Mouse (Mus musculus): Measurements from ENCODE around the gene Setd7. TPM values are rescaled to one million over a fixed set of nuclear protein-coding genes. Genes with fewer than 3 reads are reported as not detected.
"Not testable (repeated sequence)": the region's sequence is repeated elsewhere in the genome, so short reads cannot be mapped to it uniquely, and the experiment has no call there.

Setd7 gene
- polyA plus RNA-seq, 1 experiment from 2014 or later, result 8.2 TPM

- Histone ChIP-seq H3K36me3 (ENCODE audit: control insufficient read depth, insufficient read depth, low read length) (no peaks in the 10 kb centered on the region), H3K27me3 (ENCODE audit: control insufficient read depth, insufficient read depth, low read length) (no peaks in the 10 kb centered on the region), H3K4me2 (replicated peaks; ENCODE audit: low read depth, low read length) (0 out of 2 replicates have a peak overlapping the region, but pooled peaks have one; percentile 15), H3K9ac (ENCODE audit: low read depth, low read length) (no peak overlapping the region), H3K4me3 (ENCODE audit: low read depth, low read length) (no peak overlapping the region), H3K27ac (ENCODE audit: low read depth, low read length) (no peak overlapping the region), H3K9me3 (ENCODE audit: control insufficient read depth, low read length) (no peaks in the 10 kb centered on the region), H3K4me1 (replicated peaks; ENCODE audit: control insufficient read depth, insufficient read depth, low read length) (no peaks in the 10 kb centered on the region)
- 28% methylated on average over 15 of the region's 15 CpGs for WGBS
- peak; percentile 63 for DNase-seq (ENCODE audit: low spot score)
- ATAC-seq (ENCODE audit: low FRiP score), result peak; percentile 80
These were observed 29.7 kb upstream of the Setd7 start for GRCm38 (mm10) chr3:51590207-51590892.

- 50% methylated on average over 7 of the region's 7 CpGs for whole genome bisulfite sequencing
- no peak for DNase-seq (ENCODE audit: low spot score)
These were observed 27.1 kb upstream of the Setd7 start for GRCm38 (mm10) chr3:51587697-51588262.

GRCm38 (mm10) chr3:51583574-51584391 is 23.1 kb upstream of the Setd7 start:
- H3K36me3 ChIP-seq (ENCODE audit: control insufficient read depth, insufficient read depth, low read length), result no peaks in the 10 kb centered on the region
- ATAC-seq (ENCODE audit: low FRiP score), result peak; percentile 80
- no peaks in the 10 kb centered on the region for H3K9me3 ChIP-seq (ENCODE audit: control insufficient read depth, low read length)
- peak; percentile 88 for DNase-seq (ENCODE audit: low spot score)
- no peak overlapping the region for H3K4me2 ChIP-seq (replicated peaks; ENCODE audit: low read depth, low read length)
- no peaks in the 10 kb centered on the region for H3K27me3 ChIP-seq (ENCODE audit: control insufficient read depth, insufficient read depth, low read length)
- no peak overlapping the region for H3K4me3 ChIP-seq (ENCODE audit: low read depth, low read length)
- H3K9ac ChIP-seq (ENCODE audit: low read depth, low read length), result no peak overlapping the region
- H3K27ac ChIP-seq (ENCODE audit: low read depth, low read length), result no peak overlapping the region
- no peaks in the 10 kb centered on the region for H3K4me1 ChIP-seq (replicated peaks; ENCODE audit: control insufficient read depth, insufficient read depth, low read length)
- 25% methylated on average over 18 of the region's 18 CpGs for WGBS

More at GRCm38 (mm10) chr3:51587697-51588262, 27.1 kb upstream of the Setd7 start:
- Histone ChIP-seq H3K27me3 (ENCODE audit: control insufficient read depth, insufficient read depth, low read length) (no peaks in the 10 kb centered on the region), H3K9ac (ENCODE audit: low read depth, low read length) (no peak overlapping the region), H3K4me3 (ENCODE audit: low read depth, low read length) (no peak overlapping the region), H3K4me1 (replicated peaks; ENCODE audit: control insufficient read depth, insufficient read depth, low read length) (no peaks in the 10 kb centered on the region), H3K36me3 (ENCODE audit: control insufficient read depth, insufficient read depth, low read length) (no peaks in the 10 kb centered on the region), H3K9me3 (ENCODE audit: control insufficient read depth, low read length) (no peaks in the 10 kb centered on the region), H3K4me2 (replicated peaks; ENCODE audit: low read depth, low read length) (no peak overlapping the region), H3K27ac (ENCODE audit: low read depth, low read length) (no peak overlapping the region)
- no peak for ATAC-seq (ENCODE audit: low FRiP score)

- H3K4me2 ChIP-seq (replicated peaks; ENCODE audit: low read depth, low read length); H3K4me1 ChIP-seq (replicated peaks; ENCODE audit: control insufficient read depth, insufficient read depth, low read length); H3K4me3 ChIP-seq (ENCODE audit: low read depth, low read length); H3K27ac ChIP-seq (ENCODE audit: low read depth, low read length); ATAC-seq (ENCODE audit: low FRiP score); H3K27me3 ChIP-seq (ENCODE audit: control insufficient read depth, insufficient read depth, low read length); DNase-seq (ENCODE audit: low spot score); H3K36me3 ChIP-seq (ENCODE audit: control insufficient read depth, insufficient read depth, low read length); H3K9me3 ChIP-seq (ENCODE audit: control insufficient read depth, low read length); H3K9ac ChIP-seq (ENCODE audit: low read depth, low read length): not testable (repeated sequence)
- 83% methylated on average over 4 of the region's 4 CpGs for WGBS
These were observed 18.6 kb upstream of the Setd7 start for GRCm38 (mm10) chr3:51579243-51579642.

GRCm38 (mm10) chr3:51577816-51578749 is 17.4 kb upstream of the Setd7 start:
- H3K4me2 ChIP-seq (replicated peaks; ENCODE audit: low read depth, low read length), result no peak overlapping the region
- H3K9ac ChIP-seq (ENCODE audit: low read depth, low read length), result no peak overlapping the region
- H3K36me3 ChIP-seq (ENCODE audit: control insufficient read depth, insufficient read depth, low read length), result no peaks in the 10 kb centered on the region
- 83% methylated on average over 12 of the region's 12 CpGs for WGBS
- no peak for DNase-seq (ENCODE audit: low spot score)
- H3K27ac ChIP-seq (ENCODE audit: low read depth, low read length), result no peak overlapping the region
- no peak for ATAC-seq (ENCODE audit: low FRiP score)
- no peaks in the 10 kb centered on the region for H3K4me1 ChIP-seq (replicated peaks; ENCODE audit: control insufficient read depth, insufficient read depth, low read length)
- H3K4me3 ChIP-seq (ENCODE audit: low read depth, low read length), result no peak overlapping the region
- H3K27me3 ChIP-seq (ENCODE audit: control insufficient read depth, insufficient read depth, low read length), result no peaks in the 10 kb centered on the region
- H3K9me3 ChIP-seq (ENCODE audit: control insufficient read depth, low read length), result no peaks in the 10 kb centered on the region

GRCm38 (mm10) chr3:51577359-51577758 is 16.7 kb upstream of the Setd7 start:
- Histone ChIP-seq H3K4me3 (ENCODE audit: low read depth, low read length) (no peak overlapping the region), H3K9me3 (ENCODE audit: control insufficient read depth, low read length) (no peaks in the 10 kb centered on the region), H3K27ac (ENCODE audit: low read depth, low read length) (no peak overlapping the region), H3K4me2 (replicated peaks; ENCODE audit: low read depth, low read length) (no peak overlapping the region), H3K36me3 (ENCODE audit: control insufficient read depth, insufficient read depth, low read length) (no peaks in the 10 kb centered on the region), H3K4me1 (replicated peaks; ENCODE audit: control insufficient read depth, insufficient read depth, low read length) (no peaks in the 10 kb centered on the region), H3K27me3 (ENCODE audit: control insufficient read depth, insufficient read depth, low read length) (no peaks in the 10 kb centered on the region), H3K9ac (ENCODE audit: low read depth, low read length) (no peak overlapping the region)
- WGBS, result 77% methylated on average over 11 of the region's 11 CpGs
- ATAC-seq (ENCODE audit: low FRiP score) (no peak), DNase-seq (ENCODE audit: low spot score) (no peak)

GRCm38 (mm10) chr3:51573915-51574314 is 13.2 kb upstream of the Setd7 start:
- Histone ChIP-seq H3K9ac (ENCODE audit: low read depth, low read length) (no peak overlapping the region), H3K36me3 (ENCODE audit: control insufficient read depth, insufficient read depth, low read length) (no peaks in the 10 kb centered on the region), H3K4me3 (ENCODE audit: low read depth, low read length) (no peak overlapping the region), H3K4me1 (replicated peaks; ENCODE audit: control insufficient read depth, insufficient read depth, low read length) (no peaks in the 10 kb centered on the region), H3K4me2 (replicated peaks; ENCODE audit: low read depth, low read length) (no peak overlapping the region), H3K9me3 (ENCODE audit: control insufficient read depth, low read length) (no peaks in the 10 kb centered on the region), H3K27me3 (ENCODE audit: control insufficient read depth, insufficient read depth, low read length) (no peaks in the 10 kb centered on the region), H3K27ac (ENCODE audit: low read depth, low read length) (no peak overlapping the region)
- no peak for DNase-seq (ENCODE audit: low spot score)
- no peak for ATAC-seq (ENCODE audit: low FRiP score)
- 77% methylated on average over 9 of the region's 9 CpGs for WGBS

GRCm38 (mm10) chr3:51570200-51570599 is 9.5 kb upstream of the Setd7 start:
- no peak for ATAC-seq (ENCODE audit: low FRiP score)
- WGBS, result 89% methylated on average over 4 of the region's 4 CpGs
- H3K4me3 ChIP-seq (ENCODE audit: low read depth, low read length), result no peak overlapping the region

More at GRCm38 (mm10) chr3:51570200-51570599, 9.5 kb upstream of the Setd7 start:
- Histone ChIP-seq H3K9me3 (ENCODE audit: control insufficient read depth, low read length) (no peaks in the 10 kb centered on the region), H3K9ac (ENCODE audit: low read depth, low read length) (no peak overlapping the region), H3K4me2 (replicated peaks; ENCODE audit: low read depth, low read length) (no peak overlapping the region), H3K4me1 (replicated peaks; ENCODE audit: control insufficient read depth, insufficient read depth, low read length) (no peaks in the 10 kb centered on the region), H3K27ac (ENCODE audit: low read depth, low read length) (no peak overlapping the region), H3K27me3 (ENCODE audit: control insufficient read depth, insufficient read depth, low read length) (no peaks in the 10 kb centered on the region), H3K36me3 (ENCODE audit: control insufficient read depth, insufficient read depth, low read length) (no peaks in the 10 kb centered on the region)
- DNase-seq (ENCODE audit: low spot score), result no peak

Measured in hindbrain, embryonic 11.5 days (tissue).